Mouse (Mus musculus) kidney, adult 2 months (tissue): ENCODE measurements at regions not wholly inside any gene's neighbourhood (a gene's known extent, or its start where the extent isn't known, plus 50 kb on each side); places are given as distances from the start of the nearest gene placed in this dataset.

Source experiments
- CTCF ChIP-seq: fragments of 200-500 bp; conservative IDR thresholded peaks from 2 replicates; pipeline ENCODE4 v1.5.1; 2011; ENCODE audit warnings: low read depth, mild to moderate bottlenecking, control low read depth, low read length, moderate library complexity, mixed read lengths; ENCODE audit not compliant: insufficient read depth, insufficient read length
- POLR2A ChIP-seq: fragments of 200-500 bp; IDR thresholded peaks from one replicate; pipeline ENCODE4 v1.6.1; 2011; ENCODE audit warnings: low read depth, low read length, control low read depth

GRCm38 (mm10) chr2:117008922-117009321 lies 112.3 kb upstream of the Spred1 start:
- no peak for TF ChIP-seq POLR2A
- TF ChIP-seq CTCF = no peak
